ENCODE assay signal across 10 mouse cellular contexts in the genomic region with DNA sequence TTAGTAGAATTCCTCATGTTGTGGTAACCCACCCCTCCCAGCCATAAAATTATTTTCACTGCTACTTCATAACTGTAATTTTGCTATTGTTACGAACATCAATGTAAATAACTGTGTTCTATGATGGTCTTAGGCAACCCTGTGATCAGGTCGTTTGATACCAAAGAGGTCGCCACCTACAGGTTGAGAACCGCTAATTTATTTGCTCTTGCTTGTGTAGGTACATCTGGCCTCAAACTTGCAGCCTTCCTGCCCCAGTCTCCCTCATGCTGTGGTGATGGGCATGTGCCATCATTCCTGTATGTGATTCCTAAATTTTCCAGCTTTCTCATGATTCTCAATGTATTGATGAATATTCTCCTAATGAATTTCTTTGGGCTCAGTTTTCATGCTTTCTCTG.
DNase-seq lines count a peak whose midpoint lies in the region; ATAC-seq and TF ChIP-seq lines count a peak whose summit lies in the region.
"Had no signal": no experiment of that assay in that cellular context is flagged by ENCODE, and none has a peak within 500 bp of the region (broad histone marks: within the 10 kb centered on the region; RNA-seq: fewer than 3 reads in every experiment).

No protein-coding gene starts in this region.

- DNase-seq in heart, adult 2 months, result no peak
- no peak for DNase-seq in heart, postnatal 25 days (ENCODE audit: low spot score)
- DNase-seq in limb, embryonic 10.5 days (ENCODE audit: low spot score), result no peak
- peak; percentile 31 for DNase-seq in A20 (ENCODE audit: low read depth, low spot score)
- peak; percentile 54 for DNase-seq in embryo, embryonic 10 days (ENCODE audit: low spot score)
- DNase-seq in spleen, adult 12 weeks (ENCODE audit: low spot score), result no peak
- no peak for DNase-seq in cerebellum, adult 2 months

- no peak for TF ChIP-seq EP300 in heart, adult 2 months (IDR thresholded peaks at IDR 0.05; ENCODE audit: insufficient read depth, low read depth, low read length)

- H3K4me2 ChIP-seq in limb, embryonic 12.5 days, result no peak overlapping the region
- H3K4me2 ChIP-seq: embryonic facial prominence, embryonic 15.5 days had no signal

- no peak overlapping the region for H3K4me3 ChIP-seq in heart, adult 2 months
- no peak overlapping the region for H3K4me3 ChIP-seq in limb, embryonic 12.5 days (replicated peaks)
- H3K4me3 ChIP-seq in limb, embryonic 10.5 days, result no peak overlapping the region
- H3K4me3 ChIP-seq in cerebellum, adult 2 months (replicated peaks; ENCODE audit: insufficient read depth, low read depth, low read length), result no peak overlapping the region
- H3K4me3 ChIP-seq: embryonic facial prominence, embryonic 15.5 days had no signal

- TF ChIP-seq CTCF in heart, adult 2 months (IDR thresholded peaks at IDR 0.05), result peak; percentile 23; the same call in 1 of the 2 replicates
- no peak for TF ChIP-seq CTCF in cerebellum, adult 2 months (IDR thresholded peaks at IDR 0.05; ENCODE audit: borderline replicate concordance, insufficient read depth, low read depth, low read length)

- ATAC-seq in limb, embryonic 12.5 days (ENCODE audit: insufficient number of reproducible peaks, insufficient read depth, low FRiP score, low TSS enrichment, low read depth), result peak; percentile 72; the same call in 1 of the 2 replicates

- WGBS in heart, adult 2 months, result 47% methylated on average over 4 of the region's 4 CpGs
- WGBS in limb, embryonic 12.5 days, result 39% methylated on average over 4 of the region's 4 CpGs
- 43% methylated on average over 4 of the region's 4 CpGs for WGBS in limb, embryonic 10.5 days
- WGBS in cerebellum, adult 2 months, result 52% methylated on average over 4 of the region's 4 CpGs

- no peak for TF ChIP-seq POLR2A in heart, adult 2 months (IDR thresholded peaks at IDR 0.05; ENCODE audit: insufficient read depth, low read depth, low read length)
- no peak for TF ChIP-seq POLR2A in cerebellum, adult 2 months (IDR thresholded peaks at IDR 0.05; ENCODE audit: borderline replicate concordance, insufficient read depth, low read length)

- no peaks in the 10 kb centered on the region for H3K79me2 ChIP-seq in heart, adult 2 months (replicated peaks; ENCODE audit: control insufficient read depth, insufficient read depth, low read length)

- intact Hi-C loops in heart, adult 2 months (cut with DNase I), result no loop called here
- intact Hi-C loops in heart, postnatal 25 days (cut with DNase I), result no loop called here

- no peak overlapping the region for H3K9ac ChIP-seq in heart, adult 2 months (ENCODE audit: low read depth, low read length)
- no peak overlapping the region for H3K9ac ChIP-seq in limb, embryonic 12.5 days (replicated peaks)
- H3K9ac ChIP-seq: embryonic facial prominence, embryonic 15.5 days; liver, embryonic 14.5 days had no signal

- H3K36me3 ChIP-seq in heart, adult 2 months (ENCODE audit: control insufficient read depth, insufficient read depth, low read length), result no peaks in the 10 kb centered on the region
- H3K36me3 ChIP-seq in limb, embryonic 12.5 days, result no peaks in the 10 kb centered on the region
- no peaks in the 10 kb centered on the region for H3K36me3 ChIP-seq in limb, embryonic 10.5 days
- H3K36me3 ChIP-seq: embryonic facial prominence, embryonic 15.5 days had no signal

- no peak overlapping the region for H3K27ac ChIP-seq in heart, adult 2 months
- no peak overlapping the region for H3K27ac ChIP-seq in limb, embryonic 12.5 days
- no peak overlapping the region for H3K27ac ChIP-seq in limb, embryonic 10.5 days
- no peak overlapping the region for H3K27ac ChIP-seq in cerebellum, adult 2 months (ENCODE audit: insufficient read depth, low read length)
- H3K27ac ChIP-seq: embryonic facial prominence, embryonic 15.5 days; liver, embryonic 14.5 days had no signal

- H3K9me3 ChIP-seq in limb, embryonic 12.5 days, result no peaks in the 10 kb centered on the region
- H3K9me3 ChIP-seq in limb, embryonic 10.5 days (replicated peaks), result no peaks in the 10 kb centered on the region
- H3K9me3 ChIP-seq: embryonic facial prominence, embryonic 15.5 days had no signal

- no peaks in the 10 kb centered on the region for H3K27me3 ChIP-seq in heart, adult 2 months (ENCODE audit: control insufficient read depth, insufficient read depth, low read length)
- H3K27me3 ChIP-seq in limb, embryonic 12.5 days, result no peaks in the 10 kb centered on the region
- no peaks in the 10 kb centered on the region for H3K27me3 ChIP-seq in limb, embryonic 10.5 days (ENCODE audit: low read depth, poor library complexity, severe bottlenecking)
- no peaks in the 10 kb centered on the region for H3K27me3 ChIP-seq in cerebellum, adult 2 months (ENCODE audit: control insufficient read depth, insufficient read depth, low read length)
- H3K27me3 ChIP-seq: embryonic facial prominence, embryonic 15.5 days had no signal

- H3K4me1 ChIP-seq in heart, adult 2 months (ENCODE audit: control insufficient read depth, insufficient read depth, low read length), result no peaks in the 10 kb centered on the region
- H3K4me1 ChIP-seq in limb, embryonic 12.5 days (replicated peaks), result peaks cover 13% of the 10 kb centered on the region
- H3K4me1 ChIP-seq in limb, embryonic 10.5 days, result peaks cover 15% of the 10 kb centered on the region
- no peaks in the 10 kb centered on the region for H3K4me1 ChIP-seq in cerebellum, adult 2 months (ENCODE audit: control insufficient read depth, insufficient read depth, low read length)
- H3K4me1 ChIP-seq: embryonic facial prominence, embryonic 15.5 days had no signal

Comparison
In these comparisons a context has a peak if more than half of its experiments do, and no peak if none do; other contexts are left out.
1. DNase-seq: peak in A20 (single experiment) and embryo, embryonic 10 days (single experiment); none in heart, adult 2 months (0 of 2), heart, postnatal 25 days (single experiment), limb, embryonic 10.5 days (single experiment), spleen, adult 12 weeks (single experiment) and cerebellum, adult 2 months (0 of 2).